Mouse (Mus musculus) lung, postnatal 0 days (tissue): ENCODE results near the gene Gabrp.
A peak's percentile ranks its signal among the peaks of the same experiment; 100 is the strongest.

Source experiments
- CTCF ChIP-seq: IDR thresholded peaks from 2 replicates; pipeline ENCODE4 v1.5.1; 2016; ENCODE audit warnings: antibody characterized with exemption, mild to moderate bottlenecking
- EP300 ChIP-seq: IDR thresholded peaks from 2 replicates; pipeline ENCODE4 v1.6.1; 2016; ENCODE audit warnings: antibody characterized with exemption, mild to moderate bottlenecking, control low read depth

DNA sequence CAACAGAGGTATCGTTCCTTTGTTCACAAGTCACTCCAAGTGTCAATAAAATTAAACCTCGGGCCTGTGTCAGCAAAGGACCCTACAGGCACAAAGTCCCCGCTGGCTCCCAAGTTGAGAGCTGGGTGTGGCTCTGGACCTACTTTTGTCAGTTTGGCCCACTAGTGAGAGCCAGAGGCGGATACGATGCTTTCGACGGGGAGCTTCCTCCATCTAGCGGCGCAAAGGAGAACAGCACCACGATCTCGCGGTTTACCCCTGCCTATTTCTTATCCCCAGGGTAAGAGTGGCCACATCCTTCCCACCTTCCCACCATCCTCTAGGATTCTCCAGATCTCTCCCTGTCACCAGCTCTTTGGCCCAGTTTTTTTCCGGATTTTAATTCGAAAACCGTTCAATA, 35.5 kb upstream of the Gabrp start:
- TF ChIP-seq CTCF (peak; percentile 94), EP300 (no peak)
